Mouse (Mus musculus) ES-E14 (cell line): ENCODE data around the gene Heatr5b. TPM values are rescaled to one million over a fixed set of nuclear protein-coding genes. Genes with fewer than 3 reads are reported as not detected.
"Not testable (repeated sequence)": the region's sequence is repeated elsewhere in the genome, so short reads cannot be mapped to it uniquely, and the experiment has no call there.

ENCODE experiments used
- DNase-seq: peaks from one replicate; pipeline ENCODE4 v3.0.0-alpha.2; 2013; ENCODE audit warnings: low read depth, low spot score
- H3K27ac ChIP-seq: 2 replicates; pipeline ENCODE4 v1.5.1; 2012; ENCODE audit warnings: low read depth, mild to moderate bottlenecking, low read length, moderate library complexity, mixed read lengths; ENCODE audit not compliant: poor library complexity, insufficient read depth, severe bottlenecking
- H3K36me3 ChIP-seq: 2 replicates; pipeline ENCODE4 v1.6.1; 2012; ENCODE audit warnings: mild to moderate bottlenecking, low read length, moderate library complexity, mixed read lengths; ENCODE audit not compliant: control insufficient read depth, poor library complexity, insufficient read depth, severe bottlenecking
- H3K4me1 ChIP-seq, 2 experiments: fragments of 150-350 bp in 1 of 2; sonication (generic) in 1 of 2; 2 replicates each; pipeline ENCODE4 v1.6.1; 2012; ENCODE audit warnings: low read length in 2 of 2, mild to moderate bottlenecking in 1 of 2, mixed read lengths in 1 of 2; ENCODE audit not compliant: control insufficient read depth in 2 of 2, insufficient read depth in 2 of 2, poor library complexity in 1 of 2
- H3K4me3 ChIP-seq, 2 experiments: fragments of 150-350 bp in 1 of 2; sonication (generic) in 1 of 2; 2 replicates each; pipeline ENCODE4 v1.5.1; 2012; ENCODE audit warnings: low read length in 2 of 2, low read depth in 1 of 2, mild to moderate bottlenecking in 1 of 2, mixed read lengths in 1 of 2; ENCODE audit not compliant: insufficient read depth in 1 of 2, poor library complexity in 1 of 2, severe bottlenecking in 1 of 2
- H3K9ac ChIP-seq: 2 replicates; pipeline ENCODE4 v1.6.1; 2012; ENCODE audit warnings: low read depth, mild to moderate bottlenecking, low read length, mixed read lengths; ENCODE audit not compliant: poor library complexity, insufficient read depth, severe bottlenecking
- H3K9me3 ChIP-seq: fragments of 150-350 bp; sonication (generic); 2 replicates; pipeline ENCODE4 v1.6.1; 2012; ENCODE audit warnings: low read depth, mild to moderate bottlenecking, low read length; ENCODE audit not compliant: control insufficient read depth, insufficient read depth
- CHD2 ChIP-seq: IDR thresholded peaks from 2 replicates; pipeline ENCODE4 v1.6.1; 2014; ENCODE audit warnings: mild to moderate bottlenecking, low read depth, low read length, inconsistent platforms
- HCFC1 ChIP-seq: IDR thresholded peaks from 2 replicates; pipeline ENCODE4 v1.6.1; 2012; ENCODE audit warnings: low read length, inconsistent platforms, borderline replicate concordance; ENCODE audit not compliant: insufficient read depth
- MAFK ChIP-seq: IDR thresholded peaks from 2 replicates; pipeline ENCODE4 v1.6.1; 2014; ENCODE audit warnings: mild to moderate bottlenecking, low read depth, low read length, inconsistent platforms; ENCODE audit not compliant: insufficient read depth
- ZC3H11A ChIP-seq: IDR thresholded peaks from 2 replicates; pipeline ENCODE4 v1.6.1; 2012; ENCODE audit warnings: low read depth, mild to moderate bottlenecking, inconsistent platforms, low read length, borderline replicate concordance
- ZNF384 ChIP-seq: IDR thresholded peaks from 2 replicates; pipeline ENCODE4 v1.6.1; 2012; ENCODE audit warnings: low read depth, low read length, inconsistent platforms
- in situ Hi-C, 2 experiments: fragments of 600-800 bp; cut with MboI; formaldehyde crosslinking; loops; one replicate each; pipeline ENCODE4 v1.15.1; 2025; ENCODE audit warnings: low sequenced_read_pairs in 2 of 2, inconsistent platforms in 1 of 2; ENCODE audit not compliant: unreplicated experiment in 2 of 2
- total RNA-seq: library from RNA; depleted of rRNA; stranded (reverse); fragments of 300-350 nt; gene quantifications from 2 replicates; pipeline ENCODE4 v1.2.3, GENCODE M21; 2012

The Heatr5b gene
- total RNA-seq, 1 experiment = 18.8 TPM

DNA sequence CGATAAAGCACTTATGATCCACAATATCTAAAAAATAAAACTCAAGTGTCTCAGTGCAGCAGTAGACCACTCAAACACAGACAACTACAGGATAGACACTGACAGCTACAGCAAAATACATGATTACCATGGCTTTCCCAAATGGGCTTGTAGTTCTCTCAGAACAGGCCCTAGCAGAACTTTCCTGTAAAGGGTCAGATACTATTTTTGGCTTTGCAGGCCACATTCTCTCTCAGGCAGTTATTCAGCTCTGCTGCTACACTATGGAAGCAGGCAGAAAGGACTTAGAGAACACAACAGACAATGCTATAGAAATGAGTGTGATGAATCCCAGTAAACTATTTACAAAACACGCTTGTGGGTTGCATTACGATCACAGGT, 43.5 kb downstream of the Heatr5b start:
- Histone ChIP-seq H3K27ac (no peak overlapping the region), H3K9me3 (no peaks in the 10 kb centered on the region), H3K9ac (no peak overlapping the region), H3K4me3 (no peak overlapping the region), H3K36me3 (0 out of 2 replicates have a peak, but pooled peaks cover 2% of the 10 kb centered on the region), H3K4me1 (no peaks in the 10 kb centered on the region)
- in situ Hi-C loops = no loop called here
- TF ChIP-seq ZNF384 (no peak), MAFK (no peak), CHD2 (no peak), HCFC1 (no peak), ZC3H11A (no peak)
- DNase-seq = no peak

- in situ Hi-C loops = no loop called here
- 0 out of 2 replicates have a peak, but pooled peaks cover 2% of the 10 kb centered on the region for H3K36me3 ChIP-seq
- TF ChIP-seq HCFC1 = no peak
- TF ChIP-seq ZNF384 = no peak
- TF ChIP-seq MAFK = no peak
- TF ChIP-seq CHD2 = no peak
- no peak for TF ChIP-seq ZC3H11A
Observed at GRCm38 (mm10) chr17:78791068-78791689, 44.0 kb downstream of the Heatr5b start.

GRCm38 (mm10) chr17:78788273-78788672, 46.9 kb downstream of the Heatr5b start:
- in situ Hi-C loops, H3K27ac ChIP-seq, DNase-seq, H3K4me3 ChIP-seq, H3K36me3 ChIP-seq, H3K9ac ChIP-seq, H3K9me3 ChIP-seq, H3K4me1 ChIP-seq: not testable (repeated sequence)

More at GRCm38 (mm10) chr17:78791068-78791689, 44.0 kb downstream of the Heatr5b start:
- H3K9ac ChIP-seq = no peak overlapping the region
- H3K9me3 ChIP-seq = no peaks in the 10 kb centered on the region
- no peaks in the 10 kb centered on the region for H3K4me1 ChIP-seq
- no peak overlapping the region for H3K27ac ChIP-seq
- DNase-seq = no peak
- H3K4me3 ChIP-seq = no peak overlapping the region

- in situ Hi-C loops = no loop called here
- H3K4me1 ChIP-seq = no peaks in the 10 kb centered on the region
- DNase-seq = no peak
- no peak overlapping the region for H3K27ac ChIP-seq
- no peak overlapping the region for H3K9ac ChIP-seq
- H3K36me3 ChIP-seq = no peaks in the 10 kb centered on the region
- no peak for TF ChIP-seq CHD2
- TF ChIP-seq MAFK = no peak
- no peak for TF ChIP-seq ZC3H11A
- TF ChIP-seq ZNF384 = no peak
- TF ChIP-seq HCFC1 = no peak
- H3K4me3 ChIP-seq = no peak overlapping the region
- H3K9me3 ChIP-seq = no peaks in the 10 kb centered on the region
Observed at GRCm38 (mm10) chr17:78778765-78779164, 56.4 kb downstream of the Heatr5b start.

GRCm38 (mm10) chr17:78772317-78772716, 62.8 kb downstream of the Heatr5b start:
- H3K36me3 ChIP-seq = no peaks in the 10 kb centered on the region
- H3K4me1 ChIP-seq = no peaks in the 10 kb centered on the region; a peak in 1 of 4 replicates
- H3K9ac ChIP-seq = no peak overlapping the region
- no peak overlapping the region for H3K4me3 ChIP-seq
- TF ChIP-seq HCFC1 = no peak
- TF ChIP-seq ZNF384 = no peak
- in situ Hi-C loops = no loop called here
- H3K27ac ChIP-seq = no peak overlapping the region
- no peak for DNase-seq
- H3K9me3 ChIP-seq = no peaks in the 10 kb centered on the region
